8 mouse cellular contexts compared by ENCODE assay signal in genomic region chr5:122602233-122602632, GRCm38 (mm10). TPM values are rescaled to one million over a fixed set of nuclear protein-coding genes. Genes with fewer than 3 reads are reported as not detected.
DNase-seq lines count a peak whose midpoint lies in the region; ATAC-seq and TF ChIP-seq lines count a peak whose summit lies in the region.

No protein-coding gene starts in this region.

- no peak for TF ChIP-seq CTCF in forebrain, postnatal 0 days (IDR thresholded peaks at IDR 0.05; ENCODE audit: low read depth)

- H3K27ac ChIP-seq in forebrain, embryonic 16.5 days (ENCODE audit: low read length) = peak overlapping the region; percentile 42; the same call in 1 of the 2 replicates
- H3K27ac ChIP-seq in forebrain, postnatal 0 days (ENCODE audit: low read depth, low read length) = no peak overlapping the region
- no peak overlapping the region for H3K27ac ChIP-seq in midbrain, embryonic 13.5 days

- no peak for DNase-seq in forebrain, postnatal 0 days
- DNase-seq in T-cell, adult 2 months (ENCODE audit: low spot score) = peak; percentile 82
- peak; percentile 55 to 65 for DNase-seq in monocyte, adult 2 months (ENCODE audit: low read depth in 1 of 2, low spot score in 2 of 2)
- DNase-seq in left cerebral cortex, adult 9 months (ENCODE audit: low spot score in 2 of 2) = no peak
- DNase-seq in left cerebral cortex, adult 18-20 months (ENCODE audit: low spot score in 2 of 2) = no peak

- no peak overlapping the region for H3K4me3 ChIP-seq in forebrain, embryonic 16.5 days (replicated peaks; ENCODE audit: low read length)
- H3K4me3 ChIP-seq in forebrain, postnatal 0 days (ENCODE audit: low read depth, low read length) = no peak overlapping the region
- no peak overlapping the region for H3K4me3 ChIP-seq in midbrain, embryonic 13.5 days (replicated peaks)

- 87% methylated on average over 11 of the region's 11 CpGs for WGBS in forebrain, embryonic 16.5 days
- 84% methylated on average over 11 of the region's 11 CpGs for WGBS in forebrain, postnatal 0 days
- WGBS in midbrain, embryonic 13.5 days = 89% methylated on average over 11 of the region's 11 CpGs

- no peaks in the 10 kb centered on the region for H3K4me1 ChIP-seq in forebrain, embryonic 16.5 days (replicated peaks; ENCODE audit: control insufficient read depth, insufficient read depth, low read length)
- H3K4me1 ChIP-seq in forebrain, postnatal 0 days (ENCODE audit: insufficient read depth) = no peaks in the 10 kb centered on the region
- no peaks in the 10 kb centered on the region for H3K4me1 ChIP-seq in midbrain, embryonic 13.5 days (replicated peaks)

- peaks cover 24% of the 10 kb centered on the region for H3K36me3 ChIP-seq in forebrain, embryonic 16.5 days (ENCODE audit: control insufficient read depth, insufficient read depth)
- peaks cover 45% of the 10 kb centered on the region for H3K36me3 ChIP-seq in forebrain, postnatal 0 days (ENCODE audit: insufficient read depth)
- peaks cover 82% of the 10 kb centered on the region for H3K36me3 ChIP-seq in midbrain, embryonic 13.5 days

- no peaks in the 10 kb centered on the region for H3K27me3 ChIP-seq in forebrain, embryonic 16.5 days (replicated peaks; ENCODE audit: control insufficient read depth, insufficient read depth, low read length)
- no peaks in the 10 kb centered on the region for H3K27me3 ChIP-seq in forebrain, postnatal 0 days (ENCODE audit: insufficient read depth, low read length)
- no peaks in the 10 kb centered on the region for H3K27me3 ChIP-seq in midbrain, embryonic 13.5 days

- ATAC-seq in forebrain, embryonic 16.5 days = no peak
- ATAC-seq in forebrain, postnatal 0 days = no peak
- ATAC-seq in hematopoietic stem cell, adult 5-6 weeks (replicated peaks in 1 of 2; ENCODE audit: insufficient read depth in 1 of 2, low FRiP score in 2 of 2, low TSS enrichment in 1 of 2, low read depth in 1 of 2, poor library complexity in 2 of 2, severe bottlenecking in 2 of 2) = peak; percentile 78 to 92
- no peak for ATAC-seq in midbrain, embryonic 13.5 days

- H3K4me2 ChIP-seq in forebrain, embryonic 16.5 days (ENCODE audit: low read length) = no peak overlapping the region
- H3K4me2 ChIP-seq in forebrain, postnatal 0 days (ENCODE audit: low read depth) = no peak overlapping the region
- H3K4me2 ChIP-seq in midbrain, embryonic 13.5 days (replicated peaks) = no peak overlapping the region

- H3K9me3 ChIP-seq in forebrain, embryonic 16.5 days (ENCODE audit: control insufficient read depth, low read length) = no peaks in the 10 kb centered on the region
- no peaks in the 10 kb centered on the region for H3K9me3 ChIP-seq in forebrain, postnatal 0 days (ENCODE audit: low read length)
- H3K9me3 ChIP-seq in midbrain, embryonic 13.5 days = no peaks in the 10 kb centered on the region; the same call in 1 of the 2 replicates

- H3K9ac ChIP-seq in forebrain, embryonic 16.5 days (replicated peaks; ENCODE audit: low read depth, low read length) = no peak overlapping the region
- no peak overlapping the region for H3K9ac ChIP-seq in forebrain, postnatal 0 days
- no peak overlapping the region for H3K9ac ChIP-seq in midbrain, embryonic 13.5 days (replicated peaks)

RNA-seq across cellular contexts. Expression of gene Ift81, which starts 12.1 kb away (rescaled TPM):
- 55.1 and 57.1 TPM in 2 replicates for polyA plus RNA-seq in forebrain, embryonic 16.5 days (2015; fragmentation: Nextera tagmentation; extraction: Ambion mirVana)
- 46.0 and 48.1 TPM in 2 replicates for total RNA-seq in forebrain, postnatal 0 days (2014; rRNA removed)
- polyA plus RNA-seq in forebrain, postnatal 0 days (2015; fragmentation: Nextera tagmentation; extraction: Ambion mirVana) = 62.9 and 67.0 TPM in 2 replicates
- total RNA-seq in hematopoietic stem cell, adult 5-6 weeks (2017) = 18.9 and 36.1 TPM in 2 replicates
- polyA plus RNA-seq in midbrain, embryonic 13.5 days (2015; fragmentation: Nextera tagmentation; extraction: Ambion mirVana) = 76.2 and 84.5 TPM in 2 replicates
- total RNA-seq in left cerebral cortex, adult 18-20 months (2021) = 10 to 100 TPM; 50.6 to 53.3 TPM

RNA-seq across cellular contexts. Expression of gene P2rx7, which starts 41.5 kb away (rescaled TPM):
- polyA plus RNA-seq in forebrain, embryonic 16.5 days (2015; fragmentation: Nextera tagmentation; extraction: Ambion mirVana) = 2.1 and 2.4 TPM in 2 replicates
- 6.0 and 7.2 TPM in 2 replicates for total RNA-seq in forebrain, postnatal 0 days (2014; rRNA removed)
- 1.9 and 2.7 TPM in 2 replicates for polyA plus RNA-seq in forebrain, postnatal 0 days (2015; fragmentation: Nextera tagmentation; extraction: Ambion mirVana)
- 4.8 and 12.8 TPM in 2 replicates for total RNA-seq in hematopoietic stem cell, adult 5-6 weeks (2017)
- polyA plus RNA-seq in midbrain, embryonic 13.5 days (2015; fragmentation: Nextera tagmentation; extraction: Ambion mirVana) = 2.3 and 2.7 TPM in 2 replicates
- total RNA-seq in left cerebral cortex, adult 18-20 months (2021) = 1 to 10 TPM; 7.2 to 7.7 TPM

Comparison
In these comparisons a context has a peak if more than half of its experiments do, and no peak if none do; other contexts are left out.
1. ATAC-seq: peak in hematopoietic stem cell, adult 5-6 weeks (2 of 2); none in forebrain, embryonic 16.5 days (single experiment), forebrain, postnatal 0 days (single experiment) and midbrain, embryonic 13.5 days (single experiment).
2. DNase-seq: peak in T-cell, adult 2 months (single experiment) and monocyte, adult 2 months (2 of 2); none in forebrain, postnatal 0 days (single experiment), left cerebral cortex, adult 9 months (0 of 2) and left cerebral cortex, adult 18-20 months (0 of 2).